Mouse (Mus musculus): Measurements from ENCODE around the gene 1110008P14Rik. TPM values are rescaled to one million over a fixed set of nuclear protein-coding genes. Genes with fewer than 3 reads are reported as not detected.
"Not testable (repeated sequence)": the region's sequence is repeated elsewhere in the genome, so short reads cannot be mapped to it uniquely, and the experiment has no call there.

The 1110008P14Rik gene
- polyA plus RNA-seq, 1 experiment from 2014 or later, result 116 TPM

GRCm38 (mm10) chr2:32380001-32380500 lies 1.7 kb downstream of the 1110008P14Rik start:
- Histone ChIP-seq H3K27me3 (replicated peaks) (0 out of 2 replicates have a peak, but pooled peaks cover 2% of the 10 kb centered on the region), H3K27ac (no peak overlapping the region), H3K4me1 (peaks cover 13% of the 10 kb centered on the region), H3K4me3 (no peak overlapping the region), H3K4me2 (no peak overlapping the region), H3K36me3 (replicated peaks) (peaks cover 41% of the 10 kb centered on the region; the same call in 1 of the 2 replicates), H3K9me3 (no peaks in the 10 kb centered on the region), H3K9ac (no peak overlapping the region)
- 91% methylated on average over 7 of the region's 7 CpGs for WGBS
- ATAC-seq (replicated peaks), result no peak

GRCm38 (mm10) chr2:32376963-32377362 lies 4.8 kb downstream of the 1110008P14Rik start:
- Histone ChIP-seq H3K4me3 (no peak overlapping the region), H3K4me2 (no peak overlapping the region), H3K4me1 (peaks cover 11% of the 10 kb centered on the region), H3K36me3 (replicated peaks) (peaks cover 55% of the 10 kb centered on the region; the same call in 1 of the 2 replicates), H3K27ac (no peak overlapping the region), H3K9ac (no peak overlapping the region), H3K9me3 (no peaks in the 10 kb centered on the region), H3K27me3 (replicated peaks) (no peaks in the 10 kb centered on the region)
- WGBS, result 95% methylated on average over 10 of the region's 10 CpGs
- ATAC-seq (replicated peaks), result no peak

- no peak overlapping the region for H3K4me2 ChIP-seq
- no peak overlapping the region for H3K4me3 ChIP-seq
- no peak for ATAC-seq (replicated peaks)
- no peaks in the 10 kb centered on the region; the same call in 1 of the 2 replicates for H3K4me1 ChIP-seq
- H3K9me3 ChIP-seq, result no peaks in the 10 kb centered on the region
- peaks cover 69% of the 10 kb centered on the region; the same call in 1 of the 2 replicates for H3K36me3 ChIP-seq (replicated peaks)
- no peaks in the 10 kb centered on the region for H3K27me3 ChIP-seq (replicated peaks)
- WGBS, result 91% methylated on average over 13 of the region's 13 CpGs
- H3K27ac ChIP-seq, result no peak overlapping the region
- no peak overlapping the region for H3K9ac ChIP-seq
These were observed 6.3 kb downstream of the 1110008P14Rik start for GRCm38 (mm10) chr2:32375317-32375940.

- Histone ChIP-seq H3K9me3 (no peaks in the 10 kb centered on the region), H3K4me1 (no peaks in the 10 kb centered on the region), H3K9ac (no peak overlapping the region), H3K4me2 (no peak overlapping the region), H3K4me3 (no peak overlapping the region), H3K27ac (no peak overlapping the region), H3K36me3 (replicated peaks) (peaks cover 74% of the 10 kb centered on the region; the same call in 1 of the 2 replicates), H3K27me3 (replicated peaks) (no peaks in the 10 kb centered on the region)
- WGBS, result 90% methylated on average over 10 of the region's 10 CpGs
- no peak for ATAC-seq (replicated peaks)
These were observed 7.5 kb downstream of the 1110008P14Rik start for GRCm38 (mm10) chr2:32374191-32374590.

- Histone ChIP-seq H3K9me3 (no peaks in the 10 kb centered on the region), H3K9ac (no peak overlapping the region), H3K27ac (no peak overlapping the region), H3K27me3 (replicated peaks) (no peaks in the 10 kb centered on the region), H3K4me3 (no peak overlapping the region), H3K36me3 (replicated peaks) (peaks cover 37% of the 10 kb centered on the region), H3K4me1 (peaks cover 15% of the 10 kb centered on the region), H3K4me2 (no peak overlapping the region)
- ATAC-seq (replicated peaks), result no peak
- 97% methylated on average over 5 of the region's 5 CpGs for WGBS
These were observed 14.4 kb downstream of the 1110008P14Rik start for GRCm38 (mm10) chr2:32367315-32367714.

GRCm38 (mm10) chr2:32364121-32364520 lies 17.6 kb downstream of the 1110008P14Rik start:
- Histone ChIP-seq H3K4me1 (peaks cover 27% of the 10 kb centered on the region), H3K36me3 (replicated peaks) (peaks cover 11% of the 10 kb centered on the region), H3K27ac (no peak overlapping the region), H3K9me3 (no peaks in the 10 kb centered on the region), H3K4me2 (peak overlapping the region; percentile 69), H3K9ac (peak overlapping the region; percentile 82; the same call in 1 of the 2 replicates), H3K4me3 (peak overlapping the region; percentile 96), H3K27me3 (replicated peaks) (0 out of 2 replicates have a peak, but pooled peaks cover 3% of the 10 kb centered on the region)
- WGBS, result 88% methylated on average over 8 of the region's 8 CpGs
- ATAC-seq (replicated peaks), result no peak

GRCm38 (mm10) chr2:32363376-32364106 lies 18.2 kb downstream of the 1110008P14Rik start:
- 9% methylated on average over 19 of the region's 19 CpGs for WGBS

GRCm38 (mm10) chr2:32362817-32363340 lies 18.9 kb downstream of the 1110008P14Rik start:
- Histone ChIP-seq H3K4me3 (peak overlapping the region; percentile 96), H3K4me2 (peak overlapping the region; percentile 69), H3K4me1 (peaks cover 27% of the 10 kb centered on the region), H3K9me3 (no peaks in the 10 kb centered on the region), H3K27me3 (replicated peaks) (0 out of 2 replicates have a peak, but pooled peaks cover 3% of the 10 kb centered on the region), H3K36me3 (replicated peaks) (peaks cover 7% of the 10 kb centered on the region), H3K9ac (peak overlapping the region; percentile 82), H3K27ac (peak overlapping the region; percentile 91)
- under 1% methylated on average over 46 of the region's 53 CpGs for WGBS
- ATAC-seq (replicated peaks), result peak; percentile 86

More at GRCm38 (mm10) chr2:32363376-32364106, 18.2 kb downstream of the 1110008P14Rik start:
- Histone ChIP-seq H3K9me3 (no peaks in the 10 kb centered on the region), H3K27me3 (replicated peaks) (0 out of 2 replicates have a peak, but pooled peaks cover 3% of the 10 kb centered on the region), H3K4me2 (peak overlapping the region; percentile 69), H3K4me3 (peak overlapping the region; percentile 96), H3K4me1 (peaks cover 27% of the 10 kb centered on the region), H3K36me3 (replicated peaks) (peaks cover 11% of the 10 kb centered on the region), H3K27ac (peak overlapping the region; percentile 91), H3K9ac (peak overlapping the region; percentile 82)
- ATAC-seq (replicated peaks), result peak; percentile 60

- Histone ChIP-seq H3K27ac (peak overlapping the region; percentile 91), H3K9ac (peak overlapping the region; percentile 82), H3K4me1 (peaks cover 27% of the 10 kb centered on the region), H3K4me3 (peak overlapping the region; percentile 96), H3K4me2 (peak overlapping the region; percentile 69)
- not testable (repeated sequence) for H3K27me3 ChIP-seq (replicated peaks); ATAC-seq (replicated peaks); H3K36me3 ChIP-seq (replicated peaks); H3K9me3 ChIP-seq
- WGBS, result 44% methylated on average over 5 of the region's 5 CpGs
These were observed 19.5 kb downstream of the 1110008P14Rik start for GRCm38 (mm10) chr2:32362274-32362673.

GRCm38 (mm10) chr2:32361437-32361836 lies 20.3 kb downstream of the 1110008P14Rik start:
- H3K4me1 ChIP-seq, result peaks cover 27% of the 10 kb centered on the region
- no peaks in the 10 kb centered on the region for H3K9me3 ChIP-seq
- peak overlapping the region; percentile 53 for H3K4me2 ChIP-seq
- no peak; the same call in 1 of the 2 replicates for ATAC-seq (replicated peaks)
- 0 out of 2 replicates have a peak, but pooled peaks cover 3% of the 10 kb centered on the region for H3K36me3 ChIP-seq (replicated peaks)
- 1% methylated on average over 24 of the region's 24 CpGs for WGBS
- H3K4me3 ChIP-seq, result peak overlapping the region; percentile 27
- H3K27me3 ChIP-seq (replicated peaks), result 0 out of 2 replicates have a peak, but pooled peaks cover 3% of the 10 kb centered on the region
- 0 out of 2 replicates have a peak overlapping the region, but pooled peaks have one; percentile 3 for H3K9ac ChIP-seq
- no peak overlapping the region for H3K27ac ChIP-seq

- Histone ChIP-seq H3K9ac (peak overlapping the region; percentile 5; the same call in 1 of the 2 replicates), H3K4me3 (peak overlapping the region; percentile 27), H3K36me3 (replicated peaks) (no peaks in the 10 kb centered on the region), H3K9me3 (no peaks in the 10 kb centered on the region), H3K27ac (no peak overlapping the region), H3K4me2 (peak overlapping the region; percentile 53), H3K27me3 (replicated peaks) (0 out of 2 replicates have a peak, but pooled peaks cover 3% of the 10 kb centered on the region), H3K4me1 (peaks cover 27% of the 10 kb centered on the region)
- no peak for ATAC-seq (replicated peaks)
- WGBS, result 6% methylated on average over 14 of the region's 14 CpGs
These were observed 21.0 kb downstream of the 1110008P14Rik start for GRCm38 (mm10) chr2:32360741-32361140.

- Histone ChIP-seq H3K9ac (no peak overlapping the region), H3K4me3 (no peak overlapping the region)
These were observed 23.4 kb downstream of the 1110008P14Rik start for GRCm38 (mm10) chr2:32358381-32358780.

More at GRCm38 (mm10) chr2:32358381-32358780, 23.4 kb downstream of the 1110008P14Rik start:
- Histone ChIP-seq H3K27me3 (replicated peaks) (0 out of 2 replicates have a peak, but pooled peaks cover 3% of the 10 kb centered on the region), H3K4me2 (no peak overlapping the region), H3K27ac (no peak overlapping the region), H3K36me3 (replicated peaks) (no peaks in the 10 kb centered on the region), H3K9me3 (no peaks in the 10 kb centered on the region), H3K4me1 (peaks cover 22% of the 10 kb centered on the region)
- WGBS, result 68% methylated on average over 10 of the region's 10 CpGs
- no peak for ATAC-seq (replicated peaks)

Data from midbrain, embryonic 15.5 days (tissue).